Mouse (Mus musculus): ENCODE data around the gene Asap3.
A peak's percentile ranks its signal among the peaks of the same experiment; 100 is the strongest.

The Asap3 gene

GRCm38 (mm10) chr4:136260491-136261180 lies 54.5 kb downstream of the Asap3 start:
- peak; percentile 98 for DNase-seq

GRCm38 (mm10) chr4:136261912-136262311 lies 55.7 kb downstream of the Asap3 start:
- DNase-seq = peak; percentile 96

DNA sequence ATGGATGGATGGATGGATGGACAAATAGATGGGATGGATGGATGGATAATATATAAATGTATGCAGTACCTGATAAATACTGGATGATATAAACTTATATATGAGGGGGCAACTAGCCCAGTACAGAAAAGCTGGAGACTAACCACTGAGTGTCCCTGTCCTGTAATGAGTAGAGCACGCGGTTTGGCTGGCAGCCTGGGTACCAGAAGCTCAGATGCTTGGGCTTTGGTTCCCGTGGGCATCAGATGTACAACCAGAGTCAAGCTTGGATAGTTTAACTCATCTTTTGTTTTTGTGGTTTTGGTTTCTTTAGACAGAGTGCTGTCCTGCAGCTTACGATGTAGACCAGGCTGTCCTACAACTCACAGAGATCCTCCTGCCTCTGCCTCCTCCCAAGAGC lies 57.4 kb downstream of the Asap3 start:
- DNase-seq = no peak

DNA sequence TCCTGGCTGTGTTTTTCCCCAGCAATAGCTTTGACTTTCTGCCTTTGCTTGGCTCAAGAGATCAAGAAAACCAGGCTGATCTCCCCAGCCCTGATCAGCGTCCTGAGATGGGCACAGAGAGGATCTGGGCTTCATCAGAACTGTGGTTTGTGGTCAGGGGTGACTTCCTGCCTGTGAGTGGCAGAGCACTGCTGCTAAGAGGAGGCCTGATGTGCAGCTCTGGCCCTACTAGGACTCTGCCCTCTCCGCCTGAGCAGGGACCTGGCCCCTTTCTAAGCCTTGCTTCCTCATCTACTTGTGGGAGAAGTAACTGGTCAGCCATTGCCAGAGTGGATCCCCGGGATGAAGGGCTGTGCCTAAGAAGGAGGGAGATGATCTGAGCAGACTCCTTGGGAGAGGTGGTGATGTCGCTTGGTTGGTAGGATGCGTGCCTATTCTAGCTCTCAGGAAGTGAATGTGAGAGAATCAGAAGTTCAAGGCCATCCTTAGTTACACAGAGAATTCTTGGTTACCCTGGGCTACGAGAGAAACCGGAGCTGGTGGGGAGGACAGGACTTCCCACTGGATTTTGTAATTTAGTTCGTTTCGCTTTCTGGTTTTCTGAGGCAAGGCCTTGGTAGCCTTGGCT lies 60.7 kb downstream of the Asap3 start:
- DNase-seq = peak; percentile 94

DNA sequence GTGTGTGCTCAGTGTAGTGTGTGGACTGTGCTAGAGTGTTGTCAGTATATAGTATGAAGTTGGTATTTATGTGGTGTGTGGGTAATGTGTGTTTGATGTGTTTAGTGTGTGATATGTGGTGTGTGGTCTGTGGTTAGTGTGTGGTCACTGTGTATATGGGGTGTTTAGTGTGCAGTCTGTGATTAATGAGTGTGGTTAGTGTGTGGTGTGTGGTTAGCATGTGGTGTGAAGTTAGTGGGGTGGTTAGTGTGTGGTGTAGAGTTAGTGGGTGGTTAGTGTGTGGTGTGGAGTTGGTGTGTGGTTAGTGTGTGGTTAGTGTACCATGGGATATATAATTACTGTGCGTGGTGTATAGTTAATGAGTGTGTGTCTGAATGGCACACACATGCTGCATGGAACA lies 62.7 kb downstream of the Asap3 start:
- DNase-seq = no peak

DNA sequence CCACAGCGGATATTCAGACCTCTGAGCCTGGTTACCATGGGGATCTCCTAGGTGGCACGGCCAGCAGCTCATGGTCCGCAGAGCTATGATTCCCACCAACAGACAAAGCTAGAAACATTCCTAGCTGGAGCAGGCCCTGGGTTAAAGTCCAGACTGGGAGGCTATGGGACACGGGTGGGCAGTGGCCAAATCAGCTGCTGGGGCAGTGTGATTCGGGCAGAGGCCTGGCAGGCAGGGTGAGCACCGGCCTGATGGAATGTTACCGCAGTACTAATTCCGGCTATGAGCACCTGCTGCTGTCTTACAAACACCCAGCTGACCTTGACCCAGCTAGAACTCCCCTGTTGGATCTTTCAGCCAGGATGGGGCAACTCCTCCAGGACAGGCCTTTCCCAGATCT lies 64.5 kb downstream of the Asap3 start:
- peak; percentile 97 for DNase-seq

GRCm38 (mm10) chr4:136281097-136281496 lies 74.9 kb downstream of the Asap3 start:
- peak; percentile 91 for DNase-seq

DNA sequence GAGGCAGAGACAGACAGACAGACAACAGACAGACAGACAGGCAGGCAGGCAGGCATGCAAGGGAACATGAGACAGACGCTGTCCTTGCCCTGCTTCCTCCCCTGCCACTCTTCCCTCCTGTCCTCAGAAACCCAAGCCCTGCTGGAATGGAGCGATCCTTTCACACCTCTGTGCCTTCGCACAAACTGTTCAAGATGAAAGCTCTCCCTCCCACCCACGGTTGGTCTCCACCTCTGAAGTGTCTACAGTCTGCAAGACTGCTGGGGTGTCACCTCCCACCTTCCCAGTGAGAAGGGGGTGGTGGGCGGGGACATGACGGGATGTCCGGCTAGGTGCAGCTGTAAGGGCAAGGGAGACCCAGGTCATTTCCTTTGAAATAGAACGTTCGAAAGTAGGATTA lies 75.4 kb downstream of the Asap3 start:
- DNase-seq = peak; percentile 90

DNA sequence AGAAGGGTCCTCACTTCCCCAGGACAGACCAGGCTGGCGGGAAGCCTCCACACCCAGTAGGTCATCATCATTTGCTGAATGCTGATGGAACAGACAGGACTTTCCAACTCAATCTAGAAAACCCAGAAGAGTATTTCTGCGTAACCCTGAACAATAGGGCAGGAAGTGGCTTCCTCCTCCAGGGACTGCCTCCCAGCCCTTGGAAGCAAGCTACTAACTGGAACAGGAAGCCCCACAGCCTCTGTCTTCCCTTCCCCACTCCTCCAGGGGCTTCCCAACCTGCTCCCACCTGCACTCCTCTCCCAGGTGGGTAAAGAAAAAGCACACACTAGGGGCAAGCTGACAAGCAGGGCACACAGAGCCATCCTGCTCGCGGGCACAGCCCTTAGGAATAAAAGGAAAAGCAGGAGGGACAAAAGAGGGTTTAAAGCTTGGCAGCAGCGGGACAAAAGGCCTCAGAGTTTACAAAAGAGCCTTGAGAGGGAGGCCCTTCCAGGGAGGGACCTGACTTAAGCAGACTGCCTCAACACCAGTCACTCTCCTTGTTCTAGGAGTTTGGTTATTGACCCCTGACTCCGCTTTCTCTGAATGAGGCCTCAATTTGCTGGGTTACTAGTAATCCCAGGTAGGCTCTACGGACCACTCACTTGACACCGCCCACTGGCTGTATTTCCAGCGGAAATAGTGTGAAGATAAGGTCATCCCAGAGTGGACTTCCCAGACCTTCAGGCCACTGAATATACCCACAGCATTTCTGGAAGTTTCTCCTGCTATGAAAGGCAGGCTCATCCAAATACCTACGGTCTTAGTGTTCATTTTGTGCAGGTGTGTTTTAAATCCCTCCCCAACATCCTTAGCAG lies 76.7 kb downstream of the Asap3 start:
- DNase-seq = peak; percentile 98

- DNase-seq = peak; percentile 94
Observed at GRCm38 (mm10) chr4:136283783-136284182, 77.6 kb downstream of the Asap3 start.

- DNase-seq = peak; percentile 99
Observed at GRCm38 (mm10) chr4:136284455-136284854, 78.3 kb downstream of the Asap3 start, which contains the start of gene Zfp46. Zfp46 (plus strand) TSS chr4:136284683.

GRCm38 (mm10) chr4:136284891-136285290 lies 78.7 kb downstream of the Asap3 start:
- DNase-seq = no peak

DNA sequence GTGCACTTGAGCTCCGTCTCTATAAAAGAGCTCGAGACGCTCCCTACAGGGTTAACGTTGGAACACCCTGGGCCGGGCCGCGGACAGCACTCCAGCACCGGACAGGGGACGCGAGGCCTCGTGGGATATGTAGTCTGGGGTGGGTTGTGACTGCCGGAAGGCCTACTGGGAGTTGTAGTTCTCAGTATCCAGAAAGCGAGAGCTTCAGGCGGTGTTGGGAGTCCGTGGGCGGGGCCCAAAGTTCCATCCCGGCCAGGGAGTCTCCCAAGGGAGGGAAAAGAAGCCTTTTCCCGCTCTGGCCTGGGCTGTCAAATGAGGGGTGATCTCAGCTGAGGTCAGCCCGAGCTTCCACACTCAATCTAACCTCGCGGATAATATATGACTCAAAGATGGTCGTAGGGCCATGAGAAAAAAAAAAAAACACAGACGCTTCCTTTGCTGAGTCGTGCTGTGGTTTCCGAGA lies 79.2 kb downstream of the Asap3 start:
- peak; percentile 100 for DNase-seq

GRCm38 (mm10) chr4:136285811-136286371 lies 79.7 kb downstream of the Asap3 start:
- peak; percentile 100 for DNase-seq

DNA sequence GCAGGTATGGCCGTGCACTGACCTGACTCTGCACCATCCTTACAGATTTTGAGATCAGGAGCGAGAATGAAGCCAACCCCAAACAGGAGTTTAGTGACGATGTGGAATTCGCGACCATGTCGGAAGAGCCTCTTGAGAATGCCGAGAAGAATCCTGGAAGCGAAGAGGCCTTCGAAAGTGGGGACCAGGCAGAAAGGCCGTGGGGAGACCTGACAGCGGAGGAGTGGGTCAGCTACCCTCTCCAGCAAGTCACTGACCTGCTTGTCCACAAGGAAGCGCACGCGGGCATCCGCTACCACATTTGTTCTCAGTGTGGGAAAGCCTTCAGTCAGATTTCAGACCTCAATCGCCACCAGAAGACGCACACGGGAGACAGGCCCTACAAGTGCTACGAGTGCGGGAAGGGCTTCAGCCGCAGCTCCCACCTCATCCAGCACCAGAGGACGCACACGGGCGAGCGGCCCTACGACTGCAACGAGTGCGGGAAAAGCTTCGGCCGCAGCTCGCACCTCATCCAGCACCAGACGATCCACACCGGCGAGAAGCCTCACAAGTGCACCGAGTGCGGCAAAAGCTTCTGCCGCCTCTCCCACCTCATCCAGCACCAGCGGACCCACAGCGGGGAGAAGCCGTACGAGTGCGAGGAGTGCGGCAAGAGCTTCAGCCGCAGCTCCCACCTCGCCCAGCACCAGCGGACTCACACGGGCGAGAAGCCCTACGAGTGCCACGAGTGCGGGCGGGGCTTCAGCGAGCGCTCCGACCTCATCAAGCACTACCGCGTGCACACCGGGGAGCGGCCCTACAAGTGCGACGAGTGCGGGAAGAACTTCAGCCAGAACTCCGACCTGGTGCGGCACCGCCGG lies 84.0 kb downstream of the Asap3 start:
- DNase-seq = no peak

- peak; percentile 88 for DNase-seq
Observed at GRCm38 (mm10) chr4:136290781-136291595, 84.8 kb downstream of the Asap3 start.

DNA sequence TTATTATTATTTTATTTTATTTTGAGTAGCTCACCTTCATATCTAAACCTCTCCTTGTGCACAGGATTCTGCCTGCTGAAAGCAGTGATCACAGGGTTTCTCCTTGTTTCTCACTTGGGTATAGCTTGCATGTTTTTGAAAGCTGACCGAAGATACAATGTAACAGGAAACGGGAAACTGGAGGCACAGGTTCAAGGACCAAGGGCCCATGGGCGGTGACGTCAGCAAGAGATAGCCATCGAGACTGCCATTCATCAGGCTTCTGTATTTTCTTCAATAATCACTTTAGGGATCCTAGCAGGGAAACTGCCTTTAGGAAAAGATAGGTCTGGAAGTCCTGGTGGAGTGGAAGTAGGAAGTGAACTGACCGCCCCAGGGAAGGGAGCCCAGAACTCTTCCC lies 85.5 kb downstream of the Asap3 start:
- no peak for DNase-seq
